Mouse (Mus musculus) testis, adult 10 weeks (tissue): Measurements from ENCODE around the gene Ssty1. TPM values are rescaled to one million over a fixed set of nuclear protein-coding genes. Genes with fewer than 3 reads are reported as not detected.

Experiments used
- polyA plus RNA-seq: library from polyadenylated mRNA; stranded (reverse); fragments of 350-450 nt; fragmentation: Illumina TruSeq; extraction: RNeasy Lipid Tissue Mini Kit (QIAGEN cat#74804); gene quantifications from one replicate; pipeline ENCODE4 v1.2.3, GENCODE M21; 2014; ENCODE audit warnings: low read depth, low replicate concordance

Gene Ssty1
- polyA plus RNA-seq = not detected

DNA sequence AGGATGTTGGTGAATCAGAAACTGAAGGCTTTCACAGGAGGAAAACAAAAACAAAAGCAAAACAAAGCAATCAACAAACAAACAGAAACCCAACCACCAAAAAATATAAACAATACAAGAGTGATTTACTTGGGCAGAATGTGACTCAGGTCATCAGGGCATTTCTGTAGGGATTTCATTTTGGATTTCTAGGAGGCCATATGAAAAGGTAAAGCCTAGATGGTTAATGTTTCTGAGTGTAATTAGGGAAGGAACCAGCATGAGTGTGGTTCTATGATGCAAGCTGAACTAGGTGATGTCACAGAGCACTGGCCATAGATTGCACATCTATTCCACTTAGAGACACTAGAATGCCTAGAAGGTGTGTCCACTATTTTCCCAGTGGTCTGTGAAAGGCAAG lies at the start of gene Ssty1:
Gene Ssty1 (plus strand): TSS at position 301 of the 400 bp plus-strand sequence.

GRCm38 (mm10) chrY:18061712-18062111 lies 27.2 kb upstream of the Ssty1 start, which contains the start of gene Gm21764:
Gene Gm21764 (minus strand): TSS chrY:18061812.

Other genes with a start within 250 kb of the Ssty1 start
- gene Gm21904, start 242.8 kb upstream of the Ssty1 start, polyA plus RNA-seq = not detected
- 9.6 TPM for gene Gm20772, start 214.4 kb upstream of the Ssty1 start, polyA plus RNA-seq
- gene Gm20831, start 214.4 kb upstream of the Ssty1 start, polyA plus RNA-seq = 6.6 TPM
- gene Srsy, start 151.8 kb upstream of the Ssty1 start, polyA plus RNA-seq = not detected
- not detected for gene Gm21764, start 27.3 kb upstream of the Ssty1 start, polyA plus RNA-seq